Mouse (Mus musculus): ENCODE results near the gene Rhbdd1.

DNA sequence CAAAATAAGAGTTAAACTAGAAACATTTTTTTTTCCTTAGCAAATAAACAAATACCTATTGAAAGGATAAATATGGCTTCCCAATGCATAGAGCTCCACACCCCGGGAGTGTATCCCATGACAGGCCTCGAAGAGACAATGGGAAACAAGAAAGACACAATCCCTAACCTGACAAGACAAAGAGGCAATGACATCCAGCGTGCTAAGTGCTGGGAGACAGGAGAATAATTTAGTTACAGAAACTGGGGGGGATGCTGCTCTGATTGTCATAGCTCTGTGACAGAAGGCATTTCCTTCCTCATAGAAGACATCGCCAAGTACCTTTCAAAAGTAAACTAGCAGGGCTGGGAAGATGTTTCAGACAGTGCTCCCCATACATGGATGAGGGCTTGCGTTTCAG lies 159.0 kb downstream of the Rhbdd1 start:
- TF ChIP-seq CTCF (IDR thresholded peaks at IDR 0.05; ENCODE audit: low read depth) (no peak), EP300 (IDR thresholded peaks at IDR 0.05; ENCODE audit: low read depth) (no peak)
